In genomic region chr7:67444523-67444942, GRCm38 (mm10) we compare ENCODE assay signal across 9 mouse cellular contexts.
A peak's percentile ranks its signal among the peaks of the same experiment; 100 is the strongest.
DNase-seq lines count a peak whose midpoint lies in the region; ATAC-seq lines count a peak whose summit lies in the region.
"Had no signal": no experiment of that assay in that cellular context is flagged by ENCODE, and none has a peak within 500 bp of the region (broad histone marks: within the 10 kb centered on the region; RNA-seq: fewer than 3 reads in every experiment).

No protein-coding gene starts in this region.

- H3K9ac ChIP-seq in kidney, embryonic 16.5 days (replicated peaks; ENCODE audit: low read length), result no peak overlapping the region
- no peak overlapping the region for H3K9ac ChIP-seq in hindbrain, embryonic 13.5 days
- H3K9ac ChIP-seq: liver, embryonic 15.5 days had no signal

- DNase-seq in kidney, adult 9 months, result no peak
- DNase-seq in embryo, embryonic 10.5 days (ENCODE audit: low spot score), result peak; percentile 60
- DNase-seq in neural tube, embryonic 10.5 days (ENCODE audit: extremely low spot score, low spot score), result peak; percentile 38
- no peak for DNase-seq in layer of hippocampus, postnatal 14 days (ENCODE audit: low spot score in 2 of 2)
- no peak for DNase-seq in ovary, adult 18-20 months (ENCODE audit: low spot score)
- DNase-seq in spleen, postnatal 10 days (ENCODE audit: low spot score in 2 of 2), result no peak

- H3K36me3 ChIP-seq in kidney, embryonic 16.5 days (ENCODE audit: insufficient read depth, low read length), result no peaks in the 10 kb centered on the region
- H3K36me3 ChIP-seq in hindbrain, embryonic 13.5 days, result no peaks in the 10 kb centered on the region
- H3K36me3 ChIP-seq: liver, embryonic 15.5 days had no signal

- H3K4me1 ChIP-seq in kidney, embryonic 16.5 days (ENCODE audit: insufficient read depth, low read length), result peaks cover 29% of the 10 kb centered on the region
- peaks cover 52% of the 10 kb centered on the region for H3K4me1 ChIP-seq in hindbrain, embryonic 13.5 days (replicated peaks)

- 0 out of 2 replicates have a peak, but pooled peaks have one; percentile 32 for ATAC-seq in kidney, embryonic 16.5 days (ENCODE audit: low FRiP score, low TSS enrichment)
- peak; percentile 52 for ATAC-seq in hindbrain, embryonic 13.5 days (ENCODE audit: low FRiP score)

- H3K27me3 ChIP-seq in kidney, embryonic 16.5 days (ENCODE audit: insufficient read depth, low read length), result no peaks in the 10 kb centered on the region
- H3K27me3 ChIP-seq in hindbrain, embryonic 13.5 days, result no peaks in the 10 kb centered on the region
- H3K27me3 ChIP-seq: liver, embryonic 15.5 days had no signal

- H3K27ac ChIP-seq in kidney, embryonic 16.5 days (ENCODE audit: low read length), result no peak overlapping the region
- H3K27ac ChIP-seq in hindbrain, embryonic 13.5 days, result peak overlapping the region; percentile 89
- H3K27ac ChIP-seq: liver, embryonic 15.5 days had no signal

- H3K4me2 ChIP-seq in kidney, embryonic 16.5 days (replicated peaks; ENCODE audit: low read depth, low read length), result no peak overlapping the region
- H3K4me2 ChIP-seq in hindbrain, embryonic 13.5 days, result no peak overlapping the region
- H3K4me2 ChIP-seq: liver, embryonic 15.5 days had no signal

- H3K4me3 ChIP-seq in kidney, embryonic 16.5 days (ENCODE audit: low read length), result no peak overlapping the region
- no peak overlapping the region for H3K4me3 ChIP-seq in hindbrain, embryonic 13.5 days
- H3K4me3 ChIP-seq: liver, embryonic 15.5 days had no signal

- H3K9me3 ChIP-seq in kidney, embryonic 16.5 days (ENCODE audit: low read length), result no peaks in the 10 kb centered on the region
- no peaks in the 10 kb centered on the region for H3K9me3 ChIP-seq in hindbrain, embryonic 13.5 days
- H3K9me3 ChIP-seq: liver, embryonic 15.5 days had no signal

- 38% methylated on average over 3 of the region's 3 CpGs for WGBS in kidney, embryonic 16.5 days
- WGBS in hindbrain, embryonic 13.5 days, result 51% methylated on average over 3 of the region's 3 CpGs

Comparison
In these comparisons a context has a peak if more than half of its experiments do, and no peak if none do; other contexts are left out.
1. DNase-seq: peak in embryo, embryonic 10.5 days (single experiment) and neural tube, embryonic 10.5 days (single experiment); none in kidney, adult 9 months (single experiment), layer of hippocampus, postnatal 14 days (0 of 2), ovary, adult 18-20 months (single experiment) and spleen, postnatal 10 days (0 of 2).